Comparison of ENCODE assay signal across 19 mouse cellular contexts in genomic region chr15:61450217-61450616, GRCm38 (mm10).
DNase-seq lines count a peak whose midpoint lies in the region; ATAC-seq and TF ChIP-seq lines count a peak whose summit lies in the region.
"Had no signal": no experiment of that assay in that cellular context is flagged by ENCODE, and none has a peak within 500 bp of the region (broad histone marks: within the 10 kb centered on the region; RNA-seq: fewer than 3 reads in every experiment).

No protein-coding gene starts in this region.

- no peak for TF ChIP-seq POLR2A in liver, adult 2 months (IDR thresholded peaks at IDR 0.05; ENCODE audit: extremely low read depth, insufficient read depth, low read length)

- DNase-seq in liver, adult 2 months (ENCODE audit: extremely low read depth, low read depth, low spot score) = peak; percentile 40
- no peak for DNase-seq in intestine, embryonic 14.5 days (ENCODE audit: low spot score)
- peak; percentile 20 to 55 for DNase-seq in kidney, postnatal 25 days
- no peak for DNase-seq in lung, postnatal 0 days (ENCODE audit: low spot score)
- DNase-seq: adrenal gland, adult 8-10 months; cerebellum, adult 2 months; heart, postnatal 36 days; lung, postnatal 14 days had no signal

- no peak overlapping the region for H3K4me2 ChIP-seq in liver, embryonic 12.5 days
- H3K4me2 ChIP-seq in intestine, embryonic 14.5 days (ENCODE audit: low read length) = no peak overlapping the region
- no peak overlapping the region for H3K4me2 ChIP-seq in lung, postnatal 0 days (replicated peaks; ENCODE audit: low read depth, low read length)
- no peak overlapping the region for H3K4me2 ChIP-seq in heart, embryonic 12.5 days
- H3K4me2 ChIP-seq: forebrain, embryonic 15.5 days; heart, embryonic 13.5 days; hindbrain, embryonic 15.5 days; stomach, embryonic 15.5 days had no signal

- H3K27me3 ChIP-seq in liver, adult 2 months (ENCODE audit: control insufficient read depth, insufficient read depth, low read length) = no peaks in the 10 kb centered on the region
- H3K27me3 ChIP-seq in liver, embryonic 12.5 days (replicated peaks) = no peaks in the 10 kb centered on the region
- no peaks in the 10 kb centered on the region for H3K27me3 ChIP-seq in intestine, embryonic 14.5 days (replicated peaks; ENCODE audit: control insufficient read depth, insufficient read depth, low read length)
- H3K27me3 ChIP-seq in lung, postnatal 0 days (replicated peaks; ENCODE audit: insufficient read depth, low read length) = no peaks in the 10 kb centered on the region
- no peaks in the 10 kb centered on the region for H3K27me3 ChIP-seq in heart, embryonic 12.5 days (replicated peaks)
- H3K27me3 ChIP-seq: forebrain, embryonic 15.5 days; heart, embryonic 13.5 days; hindbrain, embryonic 15.5 days; stomach, embryonic 15.5 days had no signal

- TF ChIP-seq CTCF in liver, adult 2 months (IDR thresholded peaks at IDR 0.05; ENCODE audit: low read depth, low read length) = no peak
- no peak for TF ChIP-seq CTCF in lung, postnatal 0 days (IDR thresholded peaks at IDR 0.05)

- ATAC-seq in liver, embryonic 12.5 days = no peak
- peak; percentile 67 for ATAC-seq in intestine, embryonic 14.5 days (replicated peaks; ENCODE audit: low FRiP score, low TSS enrichment, low read depth)
- no peak for ATAC-seq in erythroid progenitor cell, adult 5-6 weeks (replicated peaks; ENCODE audit: low FRiP score, poor library complexity, severe bottlenecking)
- no peak for ATAC-seq in lung, postnatal 0 days
- ATAC-seq in heart, embryonic 12.5 days (ENCODE audit: insufficient number of reproducible peaks, low FRiP score) = no peak
- ATAC-seq: forebrain, embryonic 15.5 days; midbrain, embryonic 16.5 days had no signal

- H3K9me3 ChIP-seq in liver, embryonic 12.5 days (replicated peaks) = no peaks in the 10 kb centered on the region
- no peaks in the 10 kb centered on the region for H3K9me3 ChIP-seq in intestine, embryonic 14.5 days (ENCODE audit: control insufficient read depth, low read length)
- no peaks in the 10 kb centered on the region for H3K9me3 ChIP-seq in lung, postnatal 0 days (ENCODE audit: low read length)
- no peaks in the 10 kb centered on the region for H3K9me3 ChIP-seq in heart, embryonic 12.5 days (replicated peaks)
- H3K9me3 ChIP-seq: forebrain, embryonic 15.5 days; G1E; heart, embryonic 13.5 days; hindbrain, embryonic 15.5 days; stomach, embryonic 15.5 days had no signal

- H3K4me3 ChIP-seq in liver, adult 2 months (ENCODE audit: insufficient read depth, low read depth, low read length) = no peak overlapping the region
- H3K4me3 ChIP-seq in liver, embryonic 12.5 days = no peak overlapping the region
- H3K4me3 ChIP-seq in intestine, embryonic 14.5 days (ENCODE audit: low read depth, low read length) = no peak overlapping the region
- no peak overlapping the region for H3K4me3 ChIP-seq in lung, postnatal 0 days (ENCODE audit: low read depth, low read length)
- no peak overlapping the region for H3K4me3 ChIP-seq in heart, embryonic 12.5 days
- H3K4me3 ChIP-seq: forebrain, embryonic 15.5 days; heart, embryonic 13.5 days; hindbrain, embryonic 15.5 days; layer of hippocampus, adult 2 months; left cerebral cortex, adult 2 months; stomach, embryonic 15.5 days had no signal

- WGBS in liver, adult 2 months = 20% methylated on average over 3 of the region's 3 CpGs
- 44% methylated on average over 3 of the region's 3 CpGs for WGBS in liver, embryonic 12.5 days (ENCODE audit: insufficient replicate concordance)
- WGBS in intestine, embryonic 14.5 days = 22% methylated on average over 3 of the region's 3 CpGs
- 38% methylated on average over 3 of the region's 3 CpGs for WGBS in lung, postnatal 0 days
- 36% methylated on average over 3 of the region's 3 CpGs for WGBS in heart, embryonic 12.5 days

- H3K9ac ChIP-seq in liver, adult 2 months (ENCODE audit: low read depth, low read length) = no peak overlapping the region
- H3K9ac ChIP-seq in liver, embryonic 12.5 days = no peak overlapping the region
- H3K9ac ChIP-seq in intestine, embryonic 14.5 days (ENCODE audit: low read length) = no peak overlapping the region
- no peak overlapping the region for H3K9ac ChIP-seq in lung, postnatal 0 days (replicated peaks; ENCODE audit: low read depth)
- no peak overlapping the region for H3K9ac ChIP-seq in heart, embryonic 12.5 days
- H3K9ac ChIP-seq: forebrain, embryonic 15.5 days; heart, embryonic 13.5 days; hindbrain, embryonic 15.5 days; stomach, embryonic 15.5 days had no signal

- H3K79me2 ChIP-seq in liver, adult 2 months (ENCODE audit: control insufficient read depth, insufficient read depth, low read length) = no peaks in the 10 kb centered on the region

- TF ChIP-seq EP300 in lung, postnatal 0 days (IDR thresholded peaks at IDR 0.05) = no peak

- no peaks in the 10 kb centered on the region for H3K36me3 ChIP-seq in liver, adult 2 months (ENCODE audit: control insufficient read depth, insufficient read depth, low read length)
- H3K36me3 ChIP-seq in liver, embryonic 12.5 days = no peaks in the 10 kb centered on the region
- no peaks in the 10 kb centered on the region for H3K36me3 ChIP-seq in intestine, embryonic 14.5 days (ENCODE audit: control insufficient read depth, insufficient read depth, low read length)
- no peaks in the 10 kb centered on the region for H3K36me3 ChIP-seq in lung, postnatal 0 days (ENCODE audit: insufficient read depth, low read length)
- no peaks in the 10 kb centered on the region for H3K36me3 ChIP-seq in heart, embryonic 12.5 days
- H3K36me3 ChIP-seq: forebrain, embryonic 15.5 days; G1E; heart, embryonic 13.5 days; hindbrain, embryonic 15.5 days; stomach, embryonic 15.5 days had no signal

- H3K4me1 ChIP-seq in liver, adult 2 months (ENCODE audit: control insufficient read depth, insufficient read depth, low read length) = peaks cover 4% of the 10 kb centered on the region; the same call in 1 of the 2 replicates
- no peaks in the 10 kb centered on the region for H3K4me1 ChIP-seq in liver, embryonic 12.5 days
- H3K4me1 ChIP-seq in intestine, embryonic 14.5 days (replicated peaks; ENCODE audit: control insufficient read depth, insufficient read depth, low read length) = no peaks in the 10 kb centered on the region
- no peaks in the 10 kb centered on the region for H3K4me1 ChIP-seq in lung, postnatal 0 days (ENCODE audit: insufficient read depth, low read depth, low read length)
- H3K4me1 ChIP-seq in heart, embryonic 12.5 days (replicated peaks) = no peaks in the 10 kb centered on the region
- H3K4me1 ChIP-seq: forebrain, embryonic 15.5 days; heart, embryonic 13.5 days; hindbrain, embryonic 15.5 days; stomach, embryonic 15.5 days had no signal

- H3K27ac ChIP-seq in liver, adult 2 months (replicated peaks; ENCODE audit: insufficient read depth, low read depth, low read length) = no peak overlapping the region
- no peak overlapping the region for H3K27ac ChIP-seq in liver, embryonic 12.5 days
- no peak overlapping the region for H3K27ac ChIP-seq in intestine, embryonic 14.5 days (ENCODE audit: low read depth)
- H3K27ac ChIP-seq in lung, postnatal 0 days (ENCODE audit: low read length) = no peak overlapping the region
- no peak overlapping the region for H3K27ac ChIP-seq in heart, embryonic 12.5 days (ENCODE audit: poor library complexity, severe bottlenecking)
- H3K27ac ChIP-seq: forebrain, embryonic 15.5 days; heart, embryonic 13.5 days; hindbrain, embryonic 15.5 days; layer of hippocampus, adult 2 months; left cerebral cortex, adult 2 months; stomach, embryonic 15.5 days had no signal

Comparison
In these comparisons a context has a peak if more than half of its experiments do, and no peak if none do; other contexts are left out.
1. DNase-seq: peak in liver, adult 2 months (single experiment) and kidney, postnatal 25 days (2 of 2); none in intestine, embryonic 14.5 days (single experiment) and lung, postnatal 0 days (single experiment).